Mouse (Mus musculus): Measurements from ENCODE around the gene Irf2. TPM values are rescaled to one million over a fixed set of nuclear protein-coding genes. Genes with fewer than 3 reads are reported as not detected.
A peak's percentile ranks its signal among the peaks of the same experiment; 100 is the strongest.

Irf2 gene
- polyA plus RNA-seq (2014; fragmentation: Nextera tagmentation; extraction: Ambion mirVana) = 9.2 and 11.1 TPM in 2 replicates

DNA sequence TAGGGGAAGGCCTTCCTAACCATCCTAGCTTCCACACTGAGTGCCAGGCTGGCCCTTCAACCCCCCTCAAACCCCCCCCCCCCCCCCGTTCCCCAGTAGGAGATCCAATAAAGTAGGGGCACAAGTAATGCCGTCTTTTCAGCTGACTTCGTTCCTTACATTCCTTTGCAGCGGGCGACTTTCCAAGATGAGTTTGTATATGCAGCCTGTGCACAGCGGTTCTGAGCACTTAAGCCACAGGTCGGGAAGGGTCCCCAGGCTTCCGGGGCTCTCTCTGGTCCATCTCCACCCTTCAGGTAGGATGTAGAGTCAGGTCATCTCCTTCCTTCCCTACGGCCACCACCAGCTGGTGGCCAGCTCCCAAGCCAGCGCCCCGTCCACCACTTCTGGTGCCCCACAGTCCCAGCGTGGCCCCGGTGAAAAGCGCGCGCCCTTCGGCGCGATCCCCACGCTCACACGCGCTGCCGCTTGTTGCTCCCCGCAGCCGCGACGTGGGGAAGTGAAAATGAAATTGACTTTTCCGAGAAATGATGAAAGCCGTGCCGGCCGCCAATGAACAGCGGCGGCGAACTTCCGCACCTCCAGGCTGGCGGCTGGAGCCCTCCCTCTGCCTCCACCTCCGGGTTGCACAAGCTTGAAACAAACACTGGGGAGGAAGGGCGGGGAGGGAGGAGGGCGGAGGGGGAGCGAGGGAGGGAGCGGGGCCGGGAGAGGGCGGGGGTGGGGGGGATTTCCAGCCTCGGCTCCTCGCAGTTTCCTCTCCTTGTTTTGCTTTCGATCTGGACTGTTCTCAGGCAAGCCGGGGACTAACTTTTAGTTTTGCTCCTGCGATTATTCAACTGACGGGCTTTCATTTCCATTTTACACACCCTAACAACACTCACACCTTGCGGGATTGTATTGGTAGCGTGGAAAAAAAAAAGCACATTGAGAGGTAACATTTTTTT lies at the start of gene Irf2:
Gene Irf2 (plus strand): TSS at position 730 of the 947 bp plus-strand sequence.
- H3K27ac ChIP-seq (ENCODE audit: low read depth, low read length) = peak within 1 kb of the TSS; percentile 79
- peak; percentile 78 for ATAC-seq (ENCODE audit: low FRiP score)
- H3K9ac ChIP-seq (ENCODE audit: low read length) = peak within 1 kb of the TSS; percentile 96
- under 1% methylated on average over 46 of the region's 51 CpGs for WGBS
- peak within 1 kb of the TSS; percentile 88 for H3K4me3 ChIP-seq (ENCODE audit: low read depth, low read length)
- H3K27me3 ChIP-seq (ENCODE audit: control insufficient read depth, insufficient read depth, low read length) = no peaks in the 10 kb centered on the region
- peak; percentile 97 for DNase-seq (ENCODE audit: low spot score, missing footprints)
- peak within 1 kb of the TSS; percentile 78 for H3K4me2 ChIP-seq
- H3K9me3 ChIP-seq (ENCODE audit: control insufficient read depth, low read length) = peaks cover 6% of the 10 kb centered on the region; the same call in 1 of the 2 replicates
- H3K4me1 ChIP-seq (ENCODE audit: control insufficient read depth, insufficient read depth, low read length) = peaks cover 6% of the 10 kb centered on the region; the same call in 1 of the 2 replicates
- H3K36me3 ChIP-seq (ENCODE audit: control insufficient read depth, insufficient read depth, low read length) = no peaks in the 10 kb centered on the region

DNA sequence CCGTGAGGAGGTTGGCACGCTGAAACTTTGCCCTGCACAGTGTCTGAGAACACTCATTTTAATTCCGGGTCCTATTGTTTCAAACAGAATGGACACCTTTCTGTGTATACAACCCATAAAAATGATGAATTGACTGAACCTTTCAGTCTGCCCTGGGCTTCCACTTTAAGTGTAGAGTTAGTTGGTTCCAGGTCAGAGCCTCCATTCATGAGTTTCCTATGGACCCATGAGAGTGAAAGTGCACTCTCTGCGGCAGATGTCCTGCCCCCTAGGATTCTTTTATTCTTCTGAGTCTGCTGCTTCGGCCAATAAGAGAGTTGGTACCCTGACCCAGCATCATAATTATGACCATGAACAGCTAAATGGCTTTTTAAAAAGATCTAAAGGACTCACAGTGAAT lies 49.4 kb upstream of the Irf2 start:
- Histone ChIP-seq H3K9ac (ENCODE audit: low read length) (no peak overlapping the region), H3K4me1 (ENCODE audit: control insufficient read depth, insufficient read depth, low read length) (peaks cover 22% of the 10 kb centered on the region), H3K27me3 (ENCODE audit: control insufficient read depth, insufficient read depth, low read length) (no peaks in the 10 kb centered on the region), H3K4me2 (no peak overlapping the region), H3K9me3 (ENCODE audit: control insufficient read depth, low read length) (no peaks in the 10 kb centered on the region), H3K36me3 (ENCODE audit: control insufficient read depth, insufficient read depth, low read length) (no peaks in the 10 kb centered on the region), H3K4me3 (ENCODE audit: low read depth, low read length) (no peak overlapping the region), H3K27ac (ENCODE audit: low read depth, low read length) (no peak overlapping the region)
- DNase-seq (ENCODE audit: low spot score, missing footprints) = no peak
- ATAC-seq (ENCODE audit: low FRiP score) = no peak
- 31% methylated on average over 5 of the region's 5 CpGs for WGBS

DNA sequence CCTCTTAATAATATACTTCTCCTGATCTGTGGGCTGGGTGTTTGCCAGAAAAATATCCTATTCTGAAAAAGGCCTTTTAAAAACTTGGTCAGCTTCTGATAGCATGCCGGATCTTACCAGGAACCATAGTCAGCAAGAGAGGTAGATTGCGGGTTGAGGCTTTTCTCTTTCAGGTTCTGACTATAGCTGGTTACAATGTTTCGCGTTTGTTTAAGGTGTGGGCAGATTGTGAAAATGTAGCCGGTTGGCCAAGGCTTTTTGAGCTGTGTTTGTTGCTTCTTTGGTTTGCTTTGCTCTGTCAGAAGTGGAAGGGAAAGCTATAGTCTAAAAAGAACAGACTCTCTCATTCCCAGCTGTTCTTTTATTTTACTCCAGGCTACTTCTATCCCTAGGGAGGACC lies 49.0 kb upstream of the Irf2 start:
- H3K4me3 ChIP-seq (ENCODE audit: low read depth, low read length) = no peak overlapping the region
- H3K27me3 ChIP-seq (ENCODE audit: control insufficient read depth, insufficient read depth, low read length) = no peaks in the 10 kb centered on the region
- H3K36me3 ChIP-seq (ENCODE audit: control insufficient read depth, insufficient read depth, low read length) = no peaks in the 10 kb centered on the region
- ATAC-seq (ENCODE audit: low FRiP score) = no peak
- H3K4me2 ChIP-seq = no peak overlapping the region
- no peak for DNase-seq (ENCODE audit: low spot score, missing footprints)
- H3K4me1 ChIP-seq (ENCODE audit: control insufficient read depth, insufficient read depth, low read length) = peaks cover 22% of the 10 kb centered on the region
- WGBS = 81% methylated on average over 5 of the region's 5 CpGs
- no peak overlapping the region for H3K9ac ChIP-seq (ENCODE audit: low read length)
- H3K27ac ChIP-seq (ENCODE audit: low read depth, low read length) = no peak overlapping the region
- H3K9me3 ChIP-seq (ENCODE audit: control insufficient read depth, low read length) = no peaks in the 10 kb centered on the region

DNA sequence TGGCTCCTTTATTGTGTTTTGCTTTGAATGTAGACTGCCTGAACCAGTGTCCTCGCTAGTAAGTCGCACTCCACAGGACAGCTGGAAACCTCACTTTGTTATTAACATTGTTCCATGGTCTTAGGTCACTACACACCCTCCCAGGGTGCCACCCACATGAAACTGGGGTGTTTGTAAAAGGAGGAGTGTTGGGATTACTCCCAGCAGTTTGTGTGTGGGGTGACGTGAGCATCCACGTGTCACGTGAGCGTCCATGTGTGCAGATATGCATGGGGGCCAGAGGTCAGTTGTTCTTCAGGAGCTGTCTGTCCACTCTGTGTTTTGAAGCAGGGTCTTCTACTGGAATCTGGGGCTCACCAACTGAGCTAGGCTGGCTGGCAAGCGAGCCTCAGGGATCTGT lies 48.2 kb upstream of the Irf2 start:
- Histone ChIP-seq H3K4me1 (ENCODE audit: control insufficient read depth, insufficient read depth, low read length) (peaks cover 22% of the 10 kb centered on the region), H3K9me3 (ENCODE audit: control insufficient read depth, low read length) (no peaks in the 10 kb centered on the region), H3K4me3 (ENCODE audit: low read depth, low read length) (no peak overlapping the region), H3K27me3 (ENCODE audit: control insufficient read depth, insufficient read depth, low read length) (no peaks in the 10 kb centered on the region), H3K4me2 (no peak overlapping the region), H3K9ac (ENCODE audit: low read length) (no peak overlapping the region), H3K36me3 (ENCODE audit: control insufficient read depth, insufficient read depth, low read length) (no peaks in the 10 kb centered on the region), H3K27ac (ENCODE audit: low read depth, low read length) (no peak overlapping the region)
- ATAC-seq (ENCODE audit: low FRiP score) (no peak), DNase-seq (ENCODE audit: low spot score, missing footprints) (no peak)
- 62% methylated on average over 7 of the region's 7 CpGs for WGBS

DNA sequence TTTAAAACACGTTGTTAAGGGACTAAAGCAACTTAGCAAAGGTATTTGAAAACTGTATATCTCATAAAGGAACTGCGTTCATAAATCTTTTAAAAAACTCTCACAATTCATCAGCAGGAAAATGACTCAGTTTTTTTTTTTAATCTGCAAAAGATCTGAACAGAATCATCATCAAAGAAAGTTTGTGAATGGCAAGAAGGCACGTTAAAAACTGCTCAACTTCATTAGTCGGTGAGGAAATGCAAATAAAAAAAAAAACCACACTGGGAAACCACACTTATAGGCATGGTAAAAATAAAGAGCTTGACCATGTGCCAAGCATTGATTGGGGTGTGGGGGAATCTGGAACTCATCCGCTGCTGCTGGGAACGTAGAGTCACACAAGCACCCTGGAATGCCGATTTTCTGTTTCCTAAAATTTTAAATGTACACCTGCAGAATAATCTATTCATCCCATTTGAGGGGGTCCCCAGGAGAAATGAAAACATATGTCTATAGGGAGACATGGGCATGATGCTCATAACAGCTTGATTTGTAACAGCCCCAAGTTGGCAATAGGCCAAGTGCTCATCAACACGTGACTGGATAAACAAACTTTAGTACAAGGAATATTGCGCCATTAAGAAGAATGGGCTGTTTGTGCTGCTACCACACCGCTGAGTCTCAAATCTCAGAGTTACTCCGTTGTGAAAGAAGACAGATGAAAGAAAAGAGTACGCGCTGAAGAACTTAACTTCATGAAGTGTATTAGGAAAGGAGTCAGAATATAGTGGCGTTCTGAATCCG lies 43.1 kb upstream of the Irf2 start:
- H3K27ac ChIP-seq (ENCODE audit: low read depth, low read length) = no peak overlapping the region
- H3K9me3 ChIP-seq (ENCODE audit: control insufficient read depth, low read length) = no peaks in the 10 kb centered on the region
- H3K36me3 ChIP-seq (ENCODE audit: control insufficient read depth, insufficient read depth, low read length) = no peaks in the 10 kb centered on the region
- peaks cover 12% of the 10 kb centered on the region for H3K4me1 ChIP-seq (ENCODE audit: control insufficient read depth, insufficient read depth, low read length)
- no peak overlapping the region for H3K9ac ChIP-seq (ENCODE audit: low read length)
- DNase-seq (ENCODE audit: low spot score, missing footprints) (no peak), ATAC-seq (ENCODE audit: low FRiP score) (no peak)
- H3K4me3 ChIP-seq (ENCODE audit: low read depth, low read length) = no peak overlapping the region
- H3K27me3 ChIP-seq (ENCODE audit: control insufficient read depth, insufficient read depth, low read length) = no peaks in the 10 kb centered on the region
- H3K4me2 ChIP-seq = no peak overlapping the region
- 85% methylated on average over 15 of the region's 15 CpGs for WGBS

DNA sequence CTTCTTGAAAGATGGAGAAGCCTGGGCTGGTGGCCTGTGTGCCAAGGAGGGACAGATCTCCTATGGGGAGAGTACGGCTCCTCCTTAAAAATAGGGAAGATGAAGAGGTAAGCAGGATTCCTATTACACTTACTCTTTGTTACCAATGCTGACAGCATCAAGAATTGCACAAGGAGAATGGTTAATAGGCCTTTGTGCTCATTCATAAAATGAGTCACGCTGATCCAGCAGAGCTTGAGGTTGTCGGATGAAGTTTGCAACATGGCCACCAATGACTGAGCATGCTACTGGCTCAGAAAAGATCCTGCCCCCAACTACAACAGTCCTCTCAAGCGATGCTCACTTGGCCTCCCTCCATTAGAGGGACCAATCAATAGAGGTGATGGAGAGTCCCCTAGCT lies 42.0 kb upstream of the Irf2 start:
- H3K36me3 ChIP-seq (ENCODE audit: control insufficient read depth, insufficient read depth, low read length) = no peaks in the 10 kb centered on the region
- H3K27me3 ChIP-seq (ENCODE audit: control insufficient read depth, insufficient read depth, low read length) = no peaks in the 10 kb centered on the region
- H3K4me3 ChIP-seq (ENCODE audit: low read depth, low read length) = no peak overlapping the region
- no peak overlapping the region for H3K27ac ChIP-seq (ENCODE audit: low read depth, low read length)
- H3K9me3 ChIP-seq (ENCODE audit: control insufficient read depth, low read length) = no peaks in the 10 kb centered on the region
- no peak overlapping the region for H3K9ac ChIP-seq (ENCODE audit: low read length)
- DNase-seq (ENCODE audit: low spot score, missing footprints) = no peak
- H3K4me1 ChIP-seq (ENCODE audit: control insufficient read depth, insufficient read depth, low read length) = peaks cover 2% of the 10 kb centered on the region; the same call in 1 of the 2 replicates
- no peak overlapping the region for H3K4me2 ChIP-seq
- no peak for ATAC-seq (ENCODE audit: low FRiP score)
- WGBS = 80% methylated on average over 4 of the region's 4 CpGs

DNA sequence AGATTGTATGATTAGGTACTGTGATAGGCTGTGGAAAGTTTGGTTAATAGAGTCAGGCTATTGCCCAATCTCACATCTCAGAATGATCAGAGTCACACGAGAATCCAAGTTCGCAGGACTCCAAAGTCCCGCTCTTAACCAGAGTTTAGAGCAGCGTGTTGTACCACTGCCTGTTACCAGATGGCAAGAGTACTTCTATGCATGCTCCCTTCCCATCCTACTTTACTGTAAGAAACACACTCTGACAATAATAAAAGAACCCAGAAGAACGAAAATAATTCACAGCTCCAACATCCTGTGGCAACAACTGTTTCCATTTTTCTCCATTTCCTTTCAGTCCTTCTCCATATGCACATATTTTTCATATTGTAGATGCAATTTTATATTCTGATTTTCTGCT lies 41.4 kb upstream of the Irf2 start:
- H3K36me3 ChIP-seq (ENCODE audit: control insufficient read depth, insufficient read depth, low read length) = no peaks in the 10 kb centered on the region
- no peak overlapping the region for H3K4me2 ChIP-seq
- WGBS = 93% methylated on average over 5 of the region's 5 CpGs
- no peaks in the 10 kb centered on the region for H3K27me3 ChIP-seq (ENCODE audit: control insufficient read depth, insufficient read depth, low read length)
- no peaks in the 10 kb centered on the region for H3K4me1 ChIP-seq (ENCODE audit: control insufficient read depth, insufficient read depth, low read length)
- no peak overlapping the region for H3K27ac ChIP-seq (ENCODE audit: low read depth, low read length)
- no peaks in the 10 kb centered on the region for H3K9me3 ChIP-seq (ENCODE audit: control insufficient read depth, low read length)
- no peak overlapping the region for H3K9ac ChIP-seq (ENCODE audit: low read length)
- ATAC-seq (ENCODE audit: low FRiP score) (no peak), DNase-seq (ENCODE audit: low spot score, missing footprints) (no peak)
- no peak overlapping the region for H3K4me3 ChIP-seq (ENCODE audit: low read depth, low read length)

DNA sequence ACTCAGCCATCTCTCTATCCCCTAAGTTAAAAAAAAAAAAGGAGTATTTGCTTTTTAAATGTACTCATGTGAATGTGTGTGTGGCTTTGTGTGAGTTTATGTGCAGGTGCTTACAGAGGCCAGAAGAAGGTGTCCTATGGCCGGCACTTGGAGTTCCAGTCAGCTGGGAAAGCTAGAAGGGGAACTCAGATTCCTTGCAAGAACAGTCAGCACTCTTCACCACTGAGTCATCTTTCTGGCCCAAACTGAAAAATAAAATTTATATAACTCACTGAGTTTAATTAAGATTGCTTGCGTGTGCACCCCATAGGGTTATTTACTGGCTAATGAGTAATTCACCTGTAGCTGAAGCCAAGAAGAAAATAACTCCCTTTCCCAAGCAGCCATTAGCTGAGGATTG lies 34.4 kb upstream of the Irf2 start:
- no peaks in the 10 kb centered on the region for H3K9me3 ChIP-seq (ENCODE audit: control insufficient read depth, low read length)
- WGBS = 94% methylated on average over 2 of the region's 2 CpGs

DNA sequence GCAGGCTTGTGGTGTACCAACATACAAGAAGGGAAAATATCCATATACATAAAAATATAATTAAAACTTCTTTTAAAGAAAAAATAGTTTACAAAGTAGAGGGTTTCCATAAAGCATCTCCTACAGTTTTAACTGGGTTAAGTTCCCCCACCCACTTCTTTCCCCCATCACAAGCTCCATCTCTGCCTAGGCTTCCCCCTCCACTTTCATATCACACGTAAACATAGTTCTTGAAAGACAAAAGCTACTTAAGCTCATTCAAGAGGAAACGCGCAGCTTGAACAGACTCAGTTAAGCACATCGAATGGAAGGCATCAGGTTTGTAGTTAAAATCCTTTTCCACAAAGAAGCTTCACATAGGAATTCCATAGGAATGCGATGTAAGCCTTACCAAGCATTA lies 32.8 kb upstream of the Irf2 start:
- no peak for ATAC-seq (ENCODE audit: low FRiP score)
- 65% methylated on average over 5 of the region's 5 CpGs for WGBS
- Histone ChIP-seq H3K36me3 (ENCODE audit: control insufficient read depth, insufficient read depth, low read length) (no peaks in the 10 kb centered on the region), H3K9me3 (ENCODE audit: control insufficient read depth, low read length) (no peaks in the 10 kb centered on the region), H3K4me2 (no peak overlapping the region), H3K4me3 (ENCODE audit: low read depth, low read length) (no peak overlapping the region), H3K27me3 (ENCODE audit: control insufficient read depth, insufficient read depth, low read length) (no peaks in the 10 kb centered on the region), H3K4me1 (ENCODE audit: control insufficient read depth, insufficient read depth, low read length) (no peaks in the 10 kb centered on the region), H3K9ac (ENCODE audit: low read length) (no peak overlapping the region), H3K27ac (ENCODE audit: low read depth, low read length) (no peak overlapping the region)
- DNase-seq (ENCODE audit: low spot score, missing footprints) = no peak

More for the DNA sequence above, 34.4 kb upstream of the Irf2 start:
- H3K4me2 ChIP-seq = no peak overlapping the region
- no peak overlapping the region for H3K9ac ChIP-seq (ENCODE audit: low read length)
- no peak for DNase-seq (ENCODE audit: low spot score, missing footprints)
- no peaks in the 10 kb centered on the region for H3K4me1 ChIP-seq (ENCODE audit: control insufficient read depth, insufficient read depth, low read length)
- no peaks in the 10 kb centered on the region for H3K36me3 ChIP-seq (ENCODE audit: control insufficient read depth, insufficient read depth, low read length)
- no peak for ATAC-seq (ENCODE audit: low FRiP score)
- no peaks in the 10 kb centered on the region for H3K27me3 ChIP-seq (ENCODE audit: control insufficient read depth, insufficient read depth, low read length)
- H3K4me3 ChIP-seq (ENCODE audit: low read depth, low read length) = no peak overlapping the region
- no peak overlapping the region for H3K27ac ChIP-seq (ENCODE audit: low read depth, low read length)

Measured in midbrain, embryonic 11.5 days (tissue).